Mouse (Mus musculus) splenic B cell, adult 2 months (primary cell): Measurements from ENCODE around the gene Rfc2.
"Not testable (repeated sequence)": the region's sequence is repeated elsewhere in the genome, so short reads cannot be mapped to it uniquely, and the experiment has no call there.

Experiments used
- DNase-seq: peaks from one replicate; pipeline ENCODE4 v3.0.0-alpha.2; 2011; ENCODE audit warnings: low read depth, low spot score
- H3K27me3 ChIP-seq: 2 replicates; pipeline ENCODE4 v1.6.1; 2012; ENCODE audit warnings: mild to moderate bottlenecking, low read length, moderate library complexity, mixed read lengths; ENCODE audit not compliant: control insufficient read depth, poor library complexity, insufficient read depth, severe bottlenecking
- H3K36me3 ChIP-seq: 2 replicates; pipeline ENCODE4 v1.6.1; 2012; ENCODE audit warnings: mild to moderate bottlenecking, low read length, moderate library complexity, mixed read lengths; ENCODE audit not compliant: control insufficient read depth, poor library complexity, insufficient read depth, severe bottlenecking

Gene Rfc2

GRCm38 (mm10) chr5:134638461-134639268 is 57.5 kb downstream of the Rfc2 start:
- no peaks in the 10 kb centered on the region for H3K27me3 ChIP-seq
- no peak for DNase-seq
- peaks cover 6% of the 10 kb centered on the region; the same call in 1 of the 2 replicates for H3K36me3 ChIP-seq

DNA sequence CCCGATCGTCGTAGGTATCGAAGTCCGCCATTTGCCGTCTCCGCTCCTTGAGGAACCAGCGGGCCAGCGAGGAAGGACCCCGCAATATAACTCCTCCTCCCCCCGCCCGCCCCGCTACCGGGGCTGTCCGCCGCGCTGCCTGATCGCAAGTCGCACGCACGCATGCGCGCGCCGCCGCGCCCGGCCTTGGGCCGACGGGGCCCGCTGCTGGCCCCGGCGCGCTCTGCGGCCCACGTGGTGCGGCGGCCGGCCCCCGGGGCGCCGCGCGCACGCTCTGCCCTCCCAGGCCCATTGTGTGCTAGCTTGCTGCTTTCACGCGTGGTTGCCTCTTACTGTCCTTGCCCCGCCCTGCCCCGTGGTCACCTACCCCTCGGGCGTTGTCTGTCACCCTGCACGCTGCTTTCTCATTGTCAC is 58.1 kb downstream of the Rfc2 start, which contains the start of gene Eif4h:
Gene Eif4h (minus strand): TSS at position 222 of the 414 bp plus-strand sequence.
- peak; percentile 98 for DNase-seq
- no peaks in the 10 kb centered on the region for H3K27me3 ChIP-seq
- peaks cover 6% of the 10 kb centered on the region; the same call in 1 of the 2 replicates for H3K36me3 ChIP-seq

DNA sequence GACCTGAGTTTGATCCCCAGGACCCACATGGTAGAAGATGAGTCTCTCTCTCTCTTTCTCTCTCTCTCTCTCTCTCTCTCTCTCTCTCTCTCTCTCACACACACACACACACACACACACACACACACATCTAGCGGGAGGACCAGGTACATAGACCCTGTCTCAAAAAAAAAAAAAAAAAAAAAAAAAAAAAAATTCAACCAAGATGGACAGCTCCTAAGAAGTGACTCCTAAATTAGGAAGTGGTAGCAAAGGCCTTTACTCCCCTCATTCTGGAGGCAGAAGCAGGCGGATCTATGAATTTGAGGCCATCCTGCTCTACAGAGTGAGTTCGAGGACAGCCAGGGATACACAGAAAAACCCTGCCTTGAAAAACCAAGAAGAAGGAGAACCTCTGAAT is 59.2 kb downstream of the Rfc2 start:
- peaks cover 6% of the 10 kb centered on the region; the same call in 1 of the 2 replicates for H3K36me3 ChIP-seq
- DNase-seq, result no peak
- H3K27me3 ChIP-seq, result no peaks in the 10 kb centered on the region

DNA sequence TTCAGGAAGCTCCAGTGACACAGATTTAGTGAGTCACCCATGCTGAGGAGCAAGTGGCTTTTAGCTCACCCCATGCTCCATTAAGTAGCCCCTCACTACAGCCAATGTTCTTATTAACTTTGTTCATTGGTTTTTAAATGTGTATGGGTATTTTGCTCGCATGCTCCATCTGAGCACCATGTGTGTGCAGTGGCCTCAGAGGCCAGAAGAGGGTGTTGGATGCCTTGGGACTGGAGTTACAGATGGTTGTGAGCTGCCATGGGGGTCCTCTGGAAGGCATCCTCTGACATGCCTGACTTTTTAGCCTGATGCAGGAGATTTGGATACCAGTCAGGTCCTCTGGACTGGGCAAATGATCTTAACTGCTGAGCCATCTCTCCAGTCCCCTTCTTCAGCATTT is 63.0 kb downstream of the Rfc2 start:
- H3K27me3 ChIP-seq, result no peaks in the 10 kb centered on the region
- no peak for DNase-seq
- no peaks in the 10 kb centered on the region for H3K36me3 ChIP-seq

DNA sequence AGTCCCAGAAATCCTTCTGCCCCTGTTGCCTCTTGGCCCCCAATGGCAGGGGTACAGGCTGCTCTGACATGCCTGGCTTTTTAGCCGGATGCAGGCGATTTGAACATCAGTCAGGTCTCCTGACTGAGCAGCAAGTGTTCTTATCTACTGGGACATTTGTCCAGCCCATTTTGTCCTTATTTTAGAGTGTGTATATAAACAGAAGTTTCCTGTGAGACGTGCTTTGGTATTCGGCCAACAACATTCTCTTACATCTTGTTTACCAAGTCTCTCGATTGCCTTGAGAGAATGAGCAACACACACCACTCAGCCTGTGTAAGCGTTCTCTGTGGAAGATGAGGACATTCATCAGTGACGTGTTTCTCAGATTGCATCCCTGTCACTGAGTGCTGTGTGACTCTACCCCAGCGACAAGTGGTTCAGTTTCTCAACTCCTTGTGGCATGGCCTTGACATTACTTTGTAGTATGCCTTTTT is 63.5 kb downstream of the Rfc2 start:
- DNase-seq, result no peak

DNA sequence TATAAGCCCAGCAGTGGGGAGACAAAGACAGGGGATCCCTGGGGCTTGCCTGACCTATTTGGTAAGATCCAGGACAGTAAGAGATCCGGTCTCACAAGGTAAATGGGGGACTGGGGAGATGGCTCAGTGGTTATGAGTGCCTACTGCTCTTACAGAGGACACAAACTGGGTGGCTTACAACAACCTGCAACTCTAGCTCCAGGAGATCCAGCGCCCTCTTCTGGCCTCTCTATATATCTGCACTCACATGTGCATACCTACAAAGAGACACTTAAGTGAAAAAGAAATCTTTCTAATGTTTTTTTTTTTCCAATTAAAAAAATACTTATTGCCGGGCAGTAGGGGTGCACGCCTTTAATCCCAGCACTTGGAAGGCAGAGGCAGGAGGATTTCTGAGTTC is 65.3 kb downstream of the Rfc2 start:
- DNase-seq, result no peak
- H3K27me3 ChIP-seq, result no peaks in the 10 kb centered on the region

More for the DNA sequence above, 63.5 kb downstream of the Rfc2 start:
- no peaks in the 10 kb centered on the region for H3K36me3 ChIP-seq
- no peaks in the 10 kb centered on the region for H3K27me3 ChIP-seq

GRCm38 (mm10) chr5:134647394-134647793 is 66.2 kb downstream of the Rfc2 start:
- DNase-seq, result no peak
- Histone ChIP-seq H3K36me3 (no peaks in the 10 kb centered on the region), H3K27me3 (no peaks in the 10 kb centered on the region)

More for the DNA sequence above, 65.3 kb downstream of the Rfc2 start:
- H3K36me3 ChIP-seq, result no peaks in the 10 kb centered on the region

DNA sequence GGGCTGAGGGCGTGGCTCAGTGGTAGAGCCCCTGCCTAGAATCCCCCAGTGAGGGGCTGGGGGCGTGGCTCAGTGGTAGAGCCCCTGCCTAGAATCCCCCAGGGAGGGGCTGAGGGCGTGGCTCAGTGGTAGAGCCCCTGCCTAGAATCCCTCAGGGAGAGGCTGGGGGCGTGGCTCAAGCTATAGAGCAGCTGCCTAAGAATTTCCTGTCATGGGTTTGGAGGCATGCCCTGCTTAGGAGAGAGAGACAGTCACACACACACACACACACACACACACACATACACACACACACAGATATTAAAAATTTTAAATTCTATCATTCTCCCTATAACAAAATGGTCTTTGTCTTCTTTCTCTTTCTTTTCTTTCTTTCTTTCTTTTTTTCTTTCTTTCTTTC is 67.8 kb downstream of the Rfc2 start:
- not testable (repeated sequence) for H3K27me3 ChIP-seq, H3K36me3 ChIP-seq
- peak; percentile 44 for DNase-seq

GRCm38 (mm10) chr5:134650926-134651325 is 69.8 kb downstream of the Rfc2 start:
- Histone ChIP-seq H3K36me3 (no peaks in the 10 kb centered on the region), H3K27me3 (no peaks in the 10 kb centered on the region)
- DNase-seq, result peak; percentile 76
